Comparison of ENCODE assay signal across 9 mouse cellular contexts in genomic region chr2:132006561-132007474, GRCm38 (mm10). TPM values are rescaled to one million over a fixed set of nuclear protein-coding genes. Genes with fewer than 3 reads are reported as not detected.
DNase-seq lines count a peak whose midpoint lies in the region; ATAC-seq and TF ChIP-seq lines count a peak whose summit lies in the region.
"Had no signal": no experiment of that assay in that cellular context is flagged by ENCODE, and none has a peak within 500 bp of the region (broad histone marks: within the 10 kb centered on the region; RNA-seq: fewer than 3 reads in every experiment).

No protein-coding gene starts in this region.

- peak overlapping the region; percentile 11; the same call in 1 of the 2 replicates for H3K4me3 ChIP-seq in gastrocnemius, adult 2 months
- H3K4me3 ChIP-seq: erythroblast, embryonic 14.5 days had no signal

- DNase-seq in frontal cortex, postnatal 25 days (ENCODE audit: low spot score in 2 of 2): no peak
- DNase-seq in 3T3-L1 (ENCODE audit: low read depth, low spot score): peak; percentile 98
- DNase-seq in gastrocnemius, adult 2 months: peak; percentile 92
- peak; percentile 81 to 83 for DNase-seq in kidney, adult 8-10 months
- DNase-seq in lung, postnatal 36 days: peak; percentile 93
- peak; percentile 52 to 83 for DNase-seq in urinary bladder, postnatal 36 days (ENCODE audit: low spot score in 2 of 2)
- DNase-seq in thymus, postnatal 36 days: no peak

- H3K27ac ChIP-seq in gastrocnemius, adult 2 months: peak overlapping the region; percentile 77

- peak; percentile 9; the same call in 1 of the 2 replicates for ATAC-seq in frontal cortex, adult (ENCODE audit: low TSS enrichment)

- intact Hi-C loops in gastrocnemius, adult 2 months (cut with DNase I): loop anchor here (1.0 kb wide), 1 partner anchor 36 kb away; no protein-coding TSS in a partner anchor

- no peak for TF ChIP-seq CTCF in gastrocnemius, adult 2 months (IDR thresholded peaks at IDR 0.05)

RNA-seq across cellular contexts. Expression of gene Rassf2, which starts 23.2 kb away (rescaled TPM):
- total RNA-seq in gastrocnemius, adult 2 months (2021): 1 to 10 TPM; 3.5 to 6.8 TPM

RNA-seq across cellular contexts. Expression of gene Prnd, which starts 56.2 kb away (rescaled TPM):
- total RNA-seq in gastrocnemius, adult 2 months (2021): under 1 TPM; 0.08 to 0.15 TPM

Comparison
In these comparisons a context has a peak if more than half of its experiments do, and no peak if none do; other contexts are left out.
1. DNase-seq: peak in 3T3-L1 (single experiment), gastrocnemius, adult 2 months (single experiment), kidney, adult 8-10 months (2 of 2), lung, postnatal 36 days (single experiment) and urinary bladder, postnatal 36 days (2 of 2); none in frontal cortex, postnatal 25 days (0 of 2) and thymus, postnatal 36 days (0 of 2).